ENCODE assay signal across 20 mouse cellular contexts in genomic region chr11:119092286-119092685, GRCm38 (mm10). TPM values are rescaled to one million over a fixed set of nuclear protein-coding genes. Genes with fewer than 3 reads are reported as not detected.
DNase-seq lines count a peak whose midpoint lies in the region; ATAC-seq and TF ChIP-seq lines count a peak whose summit lies in the region.
"Had no signal": no experiment of that assay in that cellular context is flagged by ENCODE, and none has a peak within 500 bp of the region (broad histone marks: within the 10 kb centered on the region; RNA-seq: fewer than 3 reads in every experiment).

No protein-coding gene starts in this region.

- in situ Hi-C loops in CH12.LX (cut with MboI; ENCODE audit: low pct_ligation_motif_present, low pct_unique_long_range_greater_than_20kb, low sequenced_read_pairs), result loop anchor here (5.0 kb wide), 3 partner anchors 35 to 100 kb away; no protein-coding TSS in a partner anchor

- peak; percentile 35 for DNase-seq in adrenal gland, adult 8-10 months
- DNase-seq in adrenal gland, adult 18-20 months (ENCODE audit: low spot score in 2 of 2), result no peak
- peak; percentile 47 for DNase-seq in kidney, adult 9 months
- no peak for DNase-seq in CH12.LX (ENCODE audit: extremely low read depth)
- DNase-seq in midbrain, postnatal 0 days (ENCODE audit: low spot score), result no peak
- no peak for DNase-seq in midbrain, embryonic 10.5 days (ENCODE audit: low spot score)
- DNase-seq: right cerebral cortex, adult 18-20 months had no signal

- H3K9ac ChIP-seq in kidney, embryonic 14.5 days (ENCODE audit: low read depth, low read length), result no peak overlapping the region
- 0 out of 2 replicates have a peak overlapping the region, but pooled peaks have one; percentile 6 for H3K9ac ChIP-seq in CH12.LX (ENCODE audit: insufficient read depth, low read depth)
- H3K9ac ChIP-seq in intestine, embryonic 16.5 days (ENCODE audit: low read depth, low read length), result no peak overlapping the region
- H3K9ac ChIP-seq in midbrain, postnatal 0 days (replicated peaks; ENCODE audit: low read length, poor library complexity, severe bottlenecking), result no peak overlapping the region
- H3K9ac ChIP-seq: forebrain, embryonic 15.5 days; heart, embryonic 13.5 days; hindbrain, embryonic 14.5 days; limb, embryonic 13.5 days; lung, embryonic 15.5 days; neural tube, embryonic 15.5 days; stomach, embryonic 15.5 days had no signal

- H3K36me3 ChIP-seq in kidney, embryonic 14.5 days (ENCODE audit: control insufficient read depth, insufficient read depth, low read length), result no peaks in the 10 kb centered on the region
- H3K36me3 ChIP-seq in CH12.LX (replicated peaks in 1 of 2; ENCODE audit: control insufficient read depth in 1 of 2, insufficient read depth in 1 of 2, low read length in 1 of 2), result no peaks in the 10 kb centered on the region
- no peaks in the 10 kb centered on the region for H3K36me3 ChIP-seq in intestine, embryonic 16.5 days (ENCODE audit: control insufficient read depth, insufficient read depth, low read length)
- H3K36me3 ChIP-seq in midbrain, postnatal 0 days (ENCODE audit: insufficient read depth, low read length), result no peaks in the 10 kb centered on the region
- no peaks in the 10 kb centered on the region for H3K36me3 ChIP-seq in midbrain, embryonic 10.5 days
- H3K36me3 ChIP-seq: embryonic facial prominence, embryonic 10.5 days; forebrain, embryonic 15.5 days; G1E; heart, embryonic 13.5 days; limb, embryonic 13.5 days; lung, embryonic 15.5 days; neural tube, embryonic 15.5 days; stomach, embryonic 15.5 days had no signal

- no peak for TF ChIP-seq RAD21 in CH12.LX (IDR thresholded peaks at IDR 0.05; ENCODE audit: low read depth, low read length)

- no peak for TF ChIP-seq POLR2A in CH12.LX (IDR thresholded peaks at IDR 0.05; ENCODE audit: low read depth, low read length)

- no peaks in the 10 kb centered on the region for H3K79me2 ChIP-seq in CH12.LX (replicated peaks; ENCODE audit: control insufficient read depth, extremely low read depth, insufficient read depth, poor library complexity, severe bottlenecking)

- 65% methylated on average over 3 of the region's 3 CpGs for whole genome bisulfite sequencing in kidney, embryonic 14.5 days
- WGBS in intestine, embryonic 16.5 days, result 61% methylated on average over 3 of the region's 3 CpGs
- 71% methylated on average over 3 of the region's 3 CpGs for WGBS in midbrain, postnatal 0 days
- 71% methylated on average over 3 of the region's 3 CpGs for whole genome bisulfite sequencing in midbrain, embryonic 10.5 days

- no peak for TF ChIP-seq EP300 in CH12.LX (IDR thresholded peaks at IDR 0.05; ENCODE audit: low read length)

- no peak overlapping the region for H3K4me2 ChIP-seq in kidney, embryonic 14.5 days (replicated peaks; ENCODE audit: low read depth, low read length)
- no peak overlapping the region for H3K4me2 ChIP-seq in CH12.LX (ENCODE audit: insufficient read depth, low read depth, poor library complexity, severe bottlenecking)
- H3K4me2 ChIP-seq in intestine, embryonic 16.5 days (ENCODE audit: low read depth, low read length), result no peak overlapping the region
- H3K4me2 ChIP-seq in midbrain, postnatal 0 days (ENCODE audit: low read depth, low read length, poor library complexity, severe bottlenecking), result no peak overlapping the region
- H3K4me2 ChIP-seq: forebrain, embryonic 15.5 days; heart, embryonic 13.5 days had no signal

- H3K27me3 ChIP-seq in kidney, embryonic 14.5 days (ENCODE audit: control insufficient read depth, insufficient read depth, low read length), result peaks cover 33% of the 10 kb centered on the region
- H3K27me3 ChIP-seq in CH12.LX (replicated peaks), result peaks cover 50% of the 10 kb centered on the region
- H3K27me3 ChIP-seq in intestine, embryonic 16.5 days (replicated peaks; ENCODE audit: control insufficient read depth, insufficient read depth, low read length), result peaks cover 19% of the 10 kb centered on the region
- H3K27me3 ChIP-seq in midbrain, postnatal 0 days (ENCODE audit: insufficient read depth, low read length), result peaks cover 9% of the 10 kb centered on the region; the same call in 1 of the 2 replicates
- H3K27me3 ChIP-seq in midbrain, embryonic 10.5 days (ENCODE audit: low read depth, poor library complexity, severe bottlenecking), result peaks cover 100% of the 10 kb centered on the region
- H3K27me3 ChIP-seq: Patski had no signal

- no peak for ATAC-seq in kidney, embryonic 14.5 days (ENCODE audit: low FRiP score, low TSS enrichment)
- no peak for ATAC-seq in intestine, embryonic 16.5 days
- no peak for ATAC-seq in midbrain, postnatal 0 days (ENCODE audit: low FRiP score)

- no peak for TF ChIP-seq CTCF in CH12.LX (conservative IDR thresholded peaks at IDR 0.05 in 1 of 2, IDR thresholded peaks at IDR 0.05 in 1 of 2; ENCODE audit: low read depth in 2 of 2, low read length in 2 of 2)
- no peak for TF ChIP-seq CTCF in midbrain, postnatal 0 days (IDR thresholded peaks at IDR 0.05)

- no peak overlapping the region for H3K4me3 ChIP-seq in kidney, embryonic 14.5 days (ENCODE audit: low read length)
- H3K4me3 ChIP-seq in CH12.LX (replicated peaks in 1 of 3; ENCODE audit: low read depth in 2 of 3, low read length in 2 of 3, poor library complexity in 1 of 3), result no peak overlapping the region
- no peak overlapping the region for H3K4me3 ChIP-seq in intestine, embryonic 16.5 days (ENCODE audit: low read length)
- no peak overlapping the region for H3K4me3 ChIP-seq in midbrain, postnatal 0 days (ENCODE audit: low read depth, low read length)
- no peak overlapping the region for H3K4me3 ChIP-seq in midbrain, embryonic 10.5 days
- H3K4me3 ChIP-seq: forebrain, embryonic 15.5 days; heart, embryonic 13.5 days; limb, embryonic 13.5 days; neural tube, embryonic 15.5 days; stomach, embryonic 15.5 days had no signal

- dilution Hi-C loops in CH12.LX (cut with MboI; ENCODE audit: extremely low pct_ligation_motif_present, extremely low pct_unique_long_range_greater_than_20kb, low sequenced_read_pairs), result no loop called here

- peaks cover 24% of the 10 kb centered on the region for H3K4me1 ChIP-seq in kidney, embryonic 14.5 days (ENCODE audit: control insufficient read depth, insufficient read depth, low read length)
- H3K4me1 ChIP-seq in CH12.LX (ENCODE audit: control insufficient read depth in 1 of 2, insufficient read depth in 2 of 2), result peaks cover 14 to 58% of the 10 kb centered on the region in 2 experiments
- peaks cover 51% of the 10 kb centered on the region for H3K4me1 ChIP-seq in intestine, embryonic 16.5 days (ENCODE audit: control insufficient read depth, insufficient read depth, low read length)
- H3K4me1 ChIP-seq in midbrain, postnatal 0 days (ENCODE audit: insufficient read depth, low read length), result peaks cover 6% of the 10 kb centered on the region; the same call in 1 of the 2 replicates
- peaks cover 62% of the 10 kb centered on the region for H3K4me1 ChIP-seq in midbrain, embryonic 10.5 days

- H3K9me3 ChIP-seq in kidney, embryonic 14.5 days (ENCODE audit: control insufficient read depth, low read length), result no peaks in the 10 kb centered on the region
- H3K9me3 ChIP-seq in CH12.LX (replicated peaks; ENCODE audit: low read length), result no peaks in the 10 kb centered on the region
- H3K9me3 ChIP-seq in intestine, embryonic 16.5 days (ENCODE audit: control insufficient read depth, low read length), result no peaks in the 10 kb centered on the region
- H3K9me3 ChIP-seq in midbrain, postnatal 0 days (ENCODE audit: low read length), result no peaks in the 10 kb centered on the region
- H3K9me3 ChIP-seq in midbrain, embryonic 10.5 days (replicated peaks), result no peaks in the 10 kb centered on the region
- H3K9me3 ChIP-seq: embryonic facial prominence, embryonic 10.5 days; forebrain, embryonic 15.5 days; heart, embryonic 13.5 days; limb, embryonic 13.5 days; lung, embryonic 15.5 days; neural tube, embryonic 15.5 days; stomach, embryonic 15.5 days had no signal

- no peak overlapping the region for H3K27ac ChIP-seq in kidney, embryonic 14.5 days (ENCODE audit: low read depth, low read length)
- no peak overlapping the region for H3K27ac ChIP-seq in CH12.LX (ENCODE audit: insufficient read depth, low read depth)
- peak overlapping the region; percentile 81 for H3K27ac ChIP-seq in intestine, embryonic 16.5 days (ENCODE audit: low read length)
- no peak overlapping the region for H3K27ac ChIP-seq in midbrain, postnatal 0 days (ENCODE audit: low read depth, low read length)
- H3K27ac ChIP-seq in midbrain, embryonic 10.5 days (replicated peaks), result no peak overlapping the region
- H3K27ac ChIP-seq: embryonic facial prominence, embryonic 10.5 days; forebrain, embryonic 15.5 days; heart, embryonic 13.5 days; hindbrain, embryonic 14.5 days; limb, embryonic 13.5 days; lung, embryonic 15.5 days; macrophage; neural tube, embryonic 15.5 days; stomach, embryonic 15.5 days had no signal

TF ChIP-seq in CH12.LX, 34 proteins besides CTCF, POLR2A, EP300 and RAD21 (continues in another document):
- TF ChIP-seq POLR2AphosphoS2 (IDR thresholded peaks at IDR 0.05; ENCODE audit: low read depth, low read length) (no peak), MAZ (IDR thresholded peaks at IDR 0.05; ENCODE audit: low read depth, low read length) (no peak), JUN (IDR thresholded peaks at IDR 0.05; ENCODE audit: insufficient read depth, low read depth, low read length) (no peak)

RNA-seq across cellular contexts. Expression of gene Cbx4, which starts 6.3 kb away (rescaled TPM):
- total RNA-seq in adrenal gland, adult 8-10 months (2022), result 100 to 1,000 TPM in 1 of 4 experiments, 10 to 100 TPM in 3; 70.8 to 227 (median 87.4) TPM
- total RNA-seq in adrenal gland, adult 18-20 months (2021), result 100 to 1,000 TPM; 115 to 163 TPM
- 4.9 and 8.3 TPM in 2 replicates for polyA plus RNA-seq in kidney, embryonic 14.5 days (2014; fragmentation: Nextera tagmentation; extraction: Ambion mirVana)
- total RNA-seq in CH12.LX (2012; rRNA removed), result 30.6 and 40.4 TPM in 2 replicates
- total RNA-seq in CH12.LX (2014; rRNA removed), result 11.4 and 15.0 TPM in 2 replicates
- 26.0 and 29.8 TPM in 2 replicates for polyA plus RNA-seq in CH12.LX (2012; ENCODE audit: insufficient read length, low read depth)
- 9.3 and 10.0 TPM in 2 replicates for polyA plus RNA-seq in intestine, embryonic 16.5 days (2015; fragmentation: Nextera tagmentation; extraction: Ambion mirVana)
- total RNA-seq in midbrain, postnatal 0 days (2014; rRNA removed), result 48.6 and 53.4 TPM in 2 replicates
- polyA plus RNA-seq in midbrain, postnatal 0 days (2015; fragmentation: Nextera tagmentation; extraction: Ambion mirVana), result 30.5 TPM in 2 replicates
- 5.1 and 7.1 TPM in 2 replicates for polyA plus RNA-seq in midbrain, embryonic 10.5 days (2016; fragmentation: Nextera tagmentation; extraction: Ambion mirVana)
- total RNA-seq: G1E had no signal

RNA-seq across cellular contexts. Expression of gene Cbx8, which starts 51.5 kb away (rescaled TPM):
- total RNA-seq in adrenal gland, adult 8-10 months (2022), result 10 to 100 TPM; 15.3 to 24.0 (median 16.5) TPM
- total RNA-seq in adrenal gland, adult 18-20 months (2021), result 10 to 100 TPM; 12.2 to 16.7 TPM
- 7.8 and 10.9 TPM in 2 replicates for polyA plus RNA-seq in kidney, embryonic 14.5 days (2014; fragmentation: Nextera tagmentation; extraction: Ambion mirVana)
- 8.5 and 10.2 TPM in 2 replicates for total RNA-seq in CH12.LX (2012; rRNA removed)
- total RNA-seq in CH12.LX (2014; rRNA removed), result 6.2 and 7.7 TPM in 2 replicates
- polyA plus RNA-seq in CH12.LX (2012; ENCODE audit: insufficient read length, low read depth), result 6.0 and 7.5 TPM in 2 replicates
- 8.1 and 8.5 TPM in 2 replicates for polyA plus RNA-seq in intestine, embryonic 16.5 days (2015; fragmentation: Nextera tagmentation; extraction: Ambion mirVana)
- total RNA-seq in midbrain, postnatal 0 days (2014; rRNA removed), result 14.9 and 15.5 TPM in 2 replicates
- polyA plus RNA-seq in midbrain, postnatal 0 days (2015; fragmentation: Nextera tagmentation; extraction: Ambion mirVana), result 6.8 and 7.6 TPM in 2 replicates
- 13.5 and 15.0 TPM in 2 replicates for polyA plus RNA-seq in midbrain, embryonic 10.5 days (2016; fragmentation: Nextera tagmentation; extraction: Ambion mirVana)
- total RNA-seq: G1E had no signal
- polyA plus RNA-seq: G1E had no signal

Comparison
In these comparisons a context has a peak if more than half of its experiments do, and no peak if none do; other contexts are left out.
1. DNase-seq: peak in adrenal gland, adult 8-10 months (single experiment) and kidney, adult 9 months (single experiment); none in adrenal gland, adult 18-20 months (0 of 2), CH12.LX (single experiment), midbrain, postnatal 0 days (single experiment) and midbrain, embryonic 10.5 days (single experiment).